Mouse (Mus musculus) forebrain, embryonic 15.5 days (tissue): ENCODE measurements around the gene Gm10053. TPM values are rescaled to one million over a fixed set of nuclear protein-coding genes. Genes with fewer than 3 reads are reported as not detected.

Experiments used
- ATAC-seq: fragments of 200-750 bp; cut with Nextera tagmentation; replicated peaks from 2 replicates; pipeline ENCODE4 v1.8.0; 2017; ENCODE audit warnings: mild to moderate bottlenecking, moderate TSS enrichment, moderate library complexity
- H3K27ac ChIP-seq: fragments of 300-500 bp; sonication (generic); replicated peaks from 2 replicates; pipeline ENCODE4 v1.5.1; 2015; ENCODE audit warnings: mild to moderate bottlenecking, inconsistent platforms
- H3K27me3 ChIP-seq: fragments of 300-500 bp; sonication (generic); 2 replicates; pipeline ENCODE4 v1.6.1; 2015; ENCODE audit warnings: inconsistent platforms
- H3K36me3 ChIP-seq: fragments of 300-500 bp; sonication (generic); 2 replicates; pipeline ENCODE4 v1.6.1; 2015; ENCODE audit warnings: mild to moderate bottlenecking, inconsistent platforms
- H3K4me1 ChIP-seq: fragments of 300-500 bp; sonication (generic); 2 replicates; pipeline ENCODE4 v1.6.1; 2015; ENCODE audit warnings: inconsistent platforms
- H3K4me2 ChIP-seq: fragments of 300-500 bp; sonication (generic); replicated peaks from 2 replicates; pipeline ENCODE4 v1.6.1; 2015; ENCODE audit warnings: mild to moderate bottlenecking, inconsistent platforms
- H3K4me3 ChIP-seq: fragments of 300-500 bp; sonication (generic); 2 replicates; pipeline ENCODE4 v1.5.1; 2015; ENCODE audit warnings: mild to moderate bottlenecking, inconsistent platforms
- H3K9ac ChIP-seq: fragments of 300-500 bp; sonication (generic); replicated peaks from 2 replicates; pipeline ENCODE4 v1.6.1; 2015; ENCODE audit warnings: mild to moderate bottlenecking, inconsistent platforms
- H3K9me3 ChIP-seq: fragments of 300-500 bp; sonication (generic); 2 replicates; pipeline ENCODE4 v1.6.1; 2016; ENCODE audit warnings: inconsistent platforms
- WGBS: fragments of 180-500 bp; shearing (Covaris S2); methylation state at CpG from one replicate; pipeline ENCODE4 v1.1.7; 2015; ENCODE audit warnings: mixed read lengths; 5-methylcytosine and 5-hydroxymethylcytosine counted together
- polyA plus RNA-seq: library from polyadenylated mRNA; unstranded; fragments of >200 nt; fragmentation: Nextera tagmentation; extraction: Ambion mirVana; gene quantifications from 2 replicates; pipeline ENCODE4 v1.2.1, GENCODE M21; 2015

The Gm10053 gene
- polyA plus RNA-seq, 1 experiment from 2014 or later, result 212 TPM

GRCm38 (mm10) chr19:24881237-24881636 is 5.8 kb downstream of the Gm10053 start:
- 57% methylated on average over 4 of the region's 4 CpGs for WGBS
- Histone ChIP-seq H3K4me1 (0 out of 2 replicates have a peak, but pooled peaks cover 4% of the 10 kb centered on the region), H3K27ac (no peak overlapping the region), H3K9me3 (no peaks in the 10 kb centered on the region), H3K36me3 (no peaks in the 10 kb centered on the region), H3K27me3 (no peaks in the 10 kb centered on the region), H3K9ac (no peak overlapping the region), H3K4me3 (no peak overlapping the region), H3K4me2 (no peak overlapping the region)
- ATAC-seq, result no peak

GRCm38 (mm10) chr19:24885504-24885903 is 10.0 kb downstream of the Gm10053 start:
- no peak overlapping the region for H3K4me3 ChIP-seq
- 0 out of 2 replicates have a peak, but pooled peaks cover 4% of the 10 kb centered on the region for H3K4me1 ChIP-seq
- H3K4me2 ChIP-seq, result no peak overlapping the region
- no peaks in the 10 kb centered on the region for H3K27me3 ChIP-seq
- H3K36me3 ChIP-seq, result no peaks in the 10 kb centered on the region
- no peaks in the 10 kb centered on the region for H3K9me3 ChIP-seq
- 15% methylated on average over 5 of the region's 5 CpGs for WGBS
- H3K9ac ChIP-seq, result no peak overlapping the region
- ATAC-seq, result 0 out of 2 replicates have a peak, but pooled peaks have one; percentile 19
- no peak overlapping the region for H3K27ac ChIP-seq

DNA sequence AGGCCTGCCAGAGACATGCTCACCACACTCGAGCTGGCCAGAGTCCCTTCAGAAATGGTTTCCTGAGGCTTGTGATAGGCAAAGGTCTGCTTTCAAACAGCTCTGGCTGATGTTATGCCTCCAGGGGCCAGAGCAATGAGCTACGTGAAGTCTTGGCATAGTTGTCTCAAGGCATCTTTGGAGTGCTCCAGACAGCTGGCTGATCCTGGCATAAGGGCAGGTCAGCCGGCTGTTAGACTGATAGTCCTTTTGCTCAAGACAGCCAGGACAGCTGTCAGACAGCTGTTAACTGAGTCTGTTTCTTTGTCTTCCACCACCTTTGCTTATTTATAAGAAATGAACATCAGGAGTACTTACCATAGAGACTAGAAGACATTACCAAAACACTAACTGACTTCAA is 11.4 kb downstream of the Gm10053 start:
- no peaks in the 10 kb centered on the region for H3K9me3 ChIP-seq
- H3K4me3 ChIP-seq, result no peak overlapping the region
- no peaks in the 10 kb centered on the region for H3K4me1 ChIP-seq
- no peak for ATAC-seq
- no peaks in the 10 kb centered on the region for H3K27me3 ChIP-seq
- 86% methylated on average over 3 of the region's 3 CpGs for WGBS
- H3K9ac ChIP-seq, result no peak overlapping the region
- no peak overlapping the region for H3K4me2 ChIP-seq
- H3K36me3 ChIP-seq, result no peaks in the 10 kb centered on the region
- no peak overlapping the region for H3K27ac ChIP-seq

GRCm38 (mm10) chr19:24896536-24896935 is 21.1 kb downstream of the Gm10053 start:
- Histone ChIP-seq H3K27me3 (peaks cover 53% of the 10 kb centered on the region), H3K4me2 (no peak overlapping the region), H3K4me1 (peaks cover 27% of the 10 kb centered on the region), H3K9me3 (no peaks in the 10 kb centered on the region), H3K27ac (no peak overlapping the region), H3K4me3 (no peak overlapping the region), H3K36me3 (no peaks in the 10 kb centered on the region), H3K9ac (no peak overlapping the region)
- no peak for ATAC-seq
- WGBS, result 34% methylated on average over 4 of the region's 4 CpGs

GRCm38 (mm10) chr19:24897006-24897895 is 21.8 kb downstream of the Gm10053 start:
- ATAC-seq, result no peak
- H3K4me3 ChIP-seq, result peak overlapping the region; percentile 8
- H3K27ac ChIP-seq, result no peak overlapping the region
- no peaks in the 10 kb centered on the region for H3K9me3 ChIP-seq
- 1% methylated on average over 57 of the region's 57 CpGs for WGBS
- H3K9ac ChIP-seq, result no peak overlapping the region
- peaks cover 27% of the 10 kb centered on the region for H3K4me1 ChIP-seq
- H3K27me3 ChIP-seq, result peaks cover 60% of the 10 kb centered on the region
- H3K4me2 ChIP-seq, result peak overlapping the region; percentile 15; the same call in 1 of the 2 replicates
- no peaks in the 10 kb centered on the region for H3K36me3 ChIP-seq

GRCm38 (mm10) chr19:24897896-24898736 is 22.6 kb downstream of the Gm10053 start:
- 1% methylated on average over 20 of the region's 20 CpGs for WGBS
- Histone ChIP-seq H3K4me3 (peak overlapping the region; percentile 8; the same call in 1 of the 2 replicates), H3K36me3 (no peaks in the 10 kb centered on the region), H3K9ac (no peak overlapping the region), H3K4me2 (no peak overlapping the region), H3K27ac (no peak overlapping the region), H3K9me3 (no peaks in the 10 kb centered on the region), H3K4me1 (peaks cover 27% of the 10 kb centered on the region), H3K27me3 (peaks cover 69% of the 10 kb centered on the region)
- ATAC-seq, result no peak

DNA sequence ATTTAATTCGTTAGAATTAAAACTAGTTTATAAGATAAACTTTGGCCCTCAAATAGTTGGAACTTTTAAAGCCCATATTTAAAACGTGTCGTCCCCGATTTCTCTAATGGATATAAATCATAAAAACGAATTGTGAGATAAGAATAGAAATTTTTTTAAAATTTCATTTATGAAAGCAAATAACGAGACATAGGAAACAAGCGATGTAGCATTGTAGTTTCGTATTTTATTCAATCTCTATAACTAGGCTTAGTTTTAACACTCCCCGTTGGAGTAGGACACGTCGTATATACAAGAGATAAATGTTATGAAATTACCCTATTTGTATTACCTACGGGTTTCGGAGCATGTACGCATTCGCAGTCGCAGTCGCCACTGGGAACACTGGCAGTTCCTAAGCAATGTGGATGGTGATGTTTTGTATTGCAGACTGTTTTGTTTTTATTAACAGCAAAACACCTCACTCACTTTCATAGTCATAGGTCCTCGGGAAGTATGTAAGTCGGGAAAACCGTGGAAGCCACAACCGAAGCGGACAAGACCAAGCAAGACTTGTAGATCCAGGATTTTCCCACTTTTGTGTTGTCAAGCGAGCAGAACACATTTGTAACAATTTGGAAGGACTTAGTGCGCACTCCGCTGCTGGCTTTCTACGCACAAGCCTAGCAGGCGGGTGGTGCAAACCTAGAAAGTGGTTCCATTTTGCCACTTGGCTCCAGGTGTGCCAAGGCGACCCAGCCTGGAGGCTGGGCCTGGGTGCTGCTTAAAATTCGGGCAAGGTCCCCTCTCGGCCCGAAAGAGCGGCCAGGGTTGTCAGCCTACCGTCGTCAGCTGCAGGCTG is 23.5 kb downstream of the Gm10053 start:
- Histone ChIP-seq H3K4me2 (peak overlapping the region; percentile 82), H3K9me3 (no peaks in the 10 kb centered on the region), H3K4me1 (peaks cover 27% of the 10 kb centered on the region), H3K36me3 (no peaks in the 10 kb centered on the region), H3K27ac (no peak overlapping the region), H3K9ac (no peak overlapping the region), H3K27me3 (peaks cover 75% of the 10 kb centered on the region), H3K4me3 (peak overlapping the region; percentile 40)
- no peak for ATAC-seq
- 2% methylated on average over 34 of the region's 34 CpGs for WGBS

GRCm38 (mm10) chr19:24899578-24900544 is 24.4 kb downstream of the Gm10053 start:
- Histone ChIP-seq H3K36me3 (no peaks in the 10 kb centered on the region), H3K4me3 (peak overlapping the region; percentile 40), H3K9me3 (no peaks in the 10 kb centered on the region), H3K4me2 (peak overlapping the region; percentile 82), H3K27ac (no peak overlapping the region), H3K9ac (peak overlapping the region; percentile 24; the same call in 1 of the 2 replicates), H3K4me1 (peaks cover 27% of the 10 kb centered on the region), H3K27me3 (peaks cover 78% of the 10 kb centered on the region)
- peak; percentile 57 for ATAC-seq
- WGBS, result 1% methylated on average over 84 of the region's 84 CpGs

- Histone ChIP-seq H3K4me1 (peaks cover 27% of the 10 kb centered on the region), H3K9me3 (no peaks in the 10 kb centered on the region), H3K36me3 (no peaks in the 10 kb centered on the region), H3K4me2 (peak within 1 kb of the TSS; percentile 82), H3K27ac (no peak within 1 kb of the TSS), H3K27me3 (peaks cover 74% of the 10 kb centered on the region), H3K9ac (0 out of 2 replicates have a peak within 1 kb of the TSS, but pooled peaks have one; percentile 24), H3K4me3 (peak within 1 kb of the TSS; percentile 40)
- peak; percentile 23; the same call in 1 of the 2 replicates for ATAC-seq
- under 1% methylated on average over 27 of the region's 27 CpGs for WGBS
Measured at GRCm38 (mm10) chr19:24900581-24901220, 25.2 kb downstream of the Gm10053 start, which contains the start of gene Foxd4. Foxd4 (minus strand) TSS chr19:24901197.

DNA sequence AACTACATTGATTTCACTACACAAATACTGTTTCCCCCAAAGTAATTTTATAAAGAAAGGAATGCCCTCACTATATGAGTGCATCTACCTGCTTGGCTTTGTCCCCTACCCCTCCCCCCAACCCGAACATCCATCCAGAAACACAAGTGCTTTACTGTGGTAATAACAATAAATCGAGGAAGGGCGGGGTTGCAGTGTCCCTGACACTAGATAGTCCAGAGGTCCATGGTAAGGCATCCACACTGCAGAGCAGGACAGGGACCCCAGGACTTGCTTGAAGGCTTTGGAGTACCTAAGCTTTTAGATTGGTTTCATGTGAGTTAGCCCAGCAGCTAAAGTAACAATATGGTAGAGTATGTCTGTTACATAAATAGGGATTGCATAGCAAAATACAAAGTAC is 26.2 kb downstream of the Gm10053 start:
- no peak for ATAC-seq
- peaks cover 68% of the 10 kb centered on the region for H3K27me3 ChIP-seq
- no peak overlapping the region for H3K9ac ChIP-seq
- 5% methylated on average over 3 of the region's 3 CpGs for WGBS
- no peak overlapping the region for H3K4me3 ChIP-seq
- no peak overlapping the region for H3K4me2 ChIP-seq
- H3K4me1 ChIP-seq, result peaks cover 27% of the 10 kb centered on the region
- no peak overlapping the region for H3K27ac ChIP-seq
- no peaks in the 10 kb centered on the region for H3K9me3 ChIP-seq
- H3K36me3 ChIP-seq, result no peaks in the 10 kb centered on the region
